Mouse (Mus musculus): ENCODE data around the gene Fscn3.

Gene Fscn3

GRCm38 (mm10) chr6:28427096-28427839, at the start of gene Fscn3:
Gene Fscn3 (plus strand): TSS chr6:28427789.
- DNase-seq (ENCODE audit: low spot score in 2 of 2) = no peak

- no peak for DNase-seq (ENCODE audit: low spot score in 2 of 2)
Measured at GRCm38 (mm10) chr6:28381983-28382382, 45.6 kb upstream of the Fscn3 start.

GRCm38 (mm10) chr6:28385169-28385568, 42.4 kb upstream of the Fscn3 start:
- DNase-seq (ENCODE audit: low spot score in 2 of 2) = no peak

GRCm38 (mm10) chr6:28389038-28389437, 38.6 kb upstream of the Fscn3 start:
- DNase-seq (ENCODE audit: low spot score in 2 of 2) = no peak

GRCm38 (mm10) chr6:28396051-28396852, 31.3 kb upstream of the Fscn3 start:
- no peak for DNase-seq (ENCODE audit: low spot score in 2 of 2)

GRCm38 (mm10) chr6:28396853-28397457, 30.6 kb upstream of the Fscn3 start:
- no peak for DNase-seq (ENCODE audit: low spot score in 2 of 2)

GRCm38 (mm10) chr6:28397681-28398203, 29.8 kb upstream of the Fscn3 start, which contains the start of gene Zfp800:
Gene Zfp800 (minus strand): TSS chr6:28398005.
- DNase-seq (ENCODE audit: low spot score in 2 of 2) = peak; percentile 19 to 38

GRCm38 (mm10) chr6:28398726-28399125, 28.9 kb upstream of the Fscn3 start:
- no peak for DNase-seq (ENCODE audit: low spot score in 2 of 2)

GRCm38 (mm10) chr6:28399791-28400190, 27.8 kb upstream of the Fscn3 start:
- DNase-seq (ENCODE audit: low spot score in 2 of 2) = no peak

- DNase-seq (ENCODE audit: low spot score in 2 of 2) = no peak
Measured at GRCm38 (mm10) chr6:28410053-28410452, 17.5 kb upstream of the Fscn3 start.

GRCm38 (mm10) chr6:28411236-28411635, 16.4 kb upstream of the Fscn3 start:
- DNase-seq (ENCODE audit: low spot score in 2 of 2) = no peak

- DNase-seq (ENCODE audit: low spot score in 2 of 2) = no peak
Measured at GRCm38 (mm10) chr6:28416981-28417380, 10.6 kb upstream of the Fscn3 start.

GRCm38 (mm10) chr6:28418449-28418848, 9.1 kb upstream of the Fscn3 start:
- DNase-seq (ENCODE audit: low spot score in 2 of 2) = no peak

GRCm38 (mm10) chr6:28419673-28420072, 7.9 kb upstream of the Fscn3 start:
- no peak for DNase-seq (ENCODE audit: low spot score in 2 of 2)

GRCm38 (mm10) chr6:28420361-28420760, 7.2 kb upstream of the Fscn3 start:
- DNase-seq (ENCODE audit: low spot score in 2 of 2) = no peak

GRCm38 (mm10) chr6:28420865-28421264, 6.7 kb upstream of the Fscn3 start:
- no peak for DNase-seq (ENCODE audit: low spot score in 2 of 2)

GRCm38 (mm10) chr6:28421469-28422000, 6.1 kb upstream of the Fscn3 start:
- DNase-seq (ENCODE audit: low spot score in 2 of 2) = peak; percentile 91 to 96

- DNase-seq (ENCODE audit: low spot score in 2 of 2) = no peak
Measured at GRCm38 (mm10) chr6:28422651-28423290, 4.8 kb upstream of the Fscn3 start.

- peak; percentile 89 to 93 for DNase-seq (ENCODE audit: low spot score in 2 of 2)
Measured at GRCm38 (mm10) chr6:28423313-28423712, 4.3 kb upstream of the Fscn3 start, which contains the start of gene Arf5. Gene Arf5 (plus strand): TSS chr6:28423560.

GRCm38 (mm10) chr6:28423767-28424695, 3.6 kb upstream of the Fscn3 start:
- DNase-seq (ENCODE audit: low spot score in 2 of 2) = peak in 1 of 2 experiments; percentile 11

All from natural killer cell, adult 2 months (primary cell).